Mouse (Mus musculus): ENCODE measurements at regions not wholly inside any gene's neighbourhood (a gene's known extent, or its start where the extent isn't known, plus 50 kb on each side); places are given as distances from the start of the nearest gene placed in this dataset.

DNA sequence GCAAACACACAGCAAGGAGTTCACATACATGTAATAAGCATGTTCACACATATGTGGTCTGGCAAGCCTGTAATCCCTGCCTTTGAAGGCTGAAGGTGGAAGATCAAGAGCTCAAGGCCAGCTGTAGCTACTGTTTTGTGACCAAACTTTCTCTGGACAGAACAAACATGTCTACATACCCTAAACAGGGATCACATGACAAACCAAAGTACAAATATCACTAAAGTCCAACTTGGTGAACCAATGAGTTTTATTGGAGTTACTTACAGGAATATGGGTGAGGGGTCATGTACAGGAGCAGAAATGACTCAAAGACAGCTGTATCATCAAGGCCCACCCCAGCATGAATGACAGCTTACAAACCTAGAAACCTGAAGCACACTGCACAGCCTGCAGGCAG, 56.6 kb upstream of the Glrp1 start:
- no peak overlapping the region for H3K27ac ChIP-seq
- no peak for DNase-seq (ENCODE audit: low spot score in 2 of 2)
- no peak overlapping the region for H3K4me3 ChIP-seq
- no peak for TF ChIP-seq CTCF (conservative IDR thresholded peaks at IDR 0.05)

DNA sequence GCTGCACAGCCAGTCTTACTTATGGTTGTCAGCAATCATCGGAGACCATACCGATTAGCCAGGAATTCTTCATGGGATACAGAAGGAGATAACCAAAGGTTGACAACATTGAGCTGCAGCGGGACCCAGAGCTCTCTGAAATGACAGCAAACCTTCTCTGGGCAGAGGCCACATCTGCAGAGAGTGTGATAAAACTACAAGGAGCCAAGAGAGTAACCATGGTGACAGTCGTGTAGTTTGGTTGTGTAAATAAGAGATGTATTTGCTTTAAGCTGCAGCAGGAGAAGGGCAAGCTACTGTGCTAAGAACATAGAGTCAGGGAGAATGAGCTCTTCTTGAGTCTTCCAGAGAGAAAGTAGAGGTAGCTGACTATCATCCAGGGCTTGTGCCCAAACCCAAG, 55.0 kb upstream of the Glrp1 start:
- no peak for DNase-seq (ENCODE audit: low spot score in 2 of 2)
- TF ChIP-seq CTCF (conservative IDR thresholded peaks at IDR 0.05) = no peak
- Histone ChIP-seq H3K4me3 (no peak overlapping the region), H3K27ac (no peak overlapping the region)

DNA sequence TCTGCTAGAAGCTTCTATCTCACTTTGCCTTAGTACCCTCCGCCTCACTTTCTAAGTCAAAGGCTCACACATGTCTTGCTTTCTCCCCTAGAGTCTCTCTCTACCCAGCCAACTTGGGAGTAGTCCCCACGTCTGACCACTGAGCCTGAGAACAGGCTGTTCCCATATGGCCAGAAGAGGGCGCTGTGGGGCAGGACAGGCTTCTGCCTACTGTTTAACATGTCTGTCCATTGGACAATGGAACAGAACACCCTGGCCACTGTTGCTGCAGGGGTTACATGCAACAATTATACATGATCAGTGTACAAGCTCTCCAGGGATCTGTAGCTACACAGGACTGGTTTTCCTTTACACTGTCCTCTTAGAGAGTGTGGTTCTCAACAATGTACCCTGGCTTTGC, 52.5 kb upstream of the Glrp1 start:
- H3K27ac ChIP-seq = no peak overlapping the region
- no peak overlapping the region for H3K4me3 ChIP-seq
- TF ChIP-seq CTCF (conservative IDR thresholded peaks at IDR 0.05) = peak; percentile 96
- peak; percentile 67 to 86 for DNase-seq (ENCODE audit: low spot score in 2 of 2)

DNA sequence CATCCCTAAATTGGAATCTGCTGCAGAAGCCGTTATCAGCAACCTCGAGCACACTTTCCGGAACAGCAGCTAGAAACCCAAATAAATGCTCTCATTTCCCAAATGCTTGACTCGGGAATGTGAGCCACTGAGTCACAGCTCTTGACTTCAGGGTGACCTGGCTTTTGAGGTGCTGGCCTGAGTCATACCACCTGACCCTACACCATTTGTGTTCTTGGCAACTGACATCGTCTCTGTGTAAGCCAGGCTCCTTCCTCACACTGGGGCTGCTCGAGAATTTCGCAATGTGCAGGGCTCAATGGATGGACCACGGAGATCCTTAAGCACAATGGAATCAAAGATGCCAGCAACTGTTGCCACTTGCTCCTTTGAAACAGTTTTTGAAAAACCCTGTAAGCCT, 50.9 kb upstream of the Glrp1 start:
- no peak overlapping the region for H3K4me3 ChIP-seq
- no peak for TF ChIP-seq CTCF (conservative IDR thresholded peaks at IDR 0.05)

More for the DNA sequence above, 50.9 kb upstream of the Glrp1 start:
- no peak overlapping the region for H3K27ac ChIP-seq
- DNase-seq (ENCODE audit: low spot score in 2 of 2) = no peak
